Mouse (Mus musculus) lung, postnatal 4 days (tissue): ENCODE measurements around the gene St6galnac4.

Experiments used
- DNase-seq, 2 experiments: peaks; one replicate each; pipeline ENCODE4 v3.0.0; 2021

The St6galnac4 gene

DNA sequence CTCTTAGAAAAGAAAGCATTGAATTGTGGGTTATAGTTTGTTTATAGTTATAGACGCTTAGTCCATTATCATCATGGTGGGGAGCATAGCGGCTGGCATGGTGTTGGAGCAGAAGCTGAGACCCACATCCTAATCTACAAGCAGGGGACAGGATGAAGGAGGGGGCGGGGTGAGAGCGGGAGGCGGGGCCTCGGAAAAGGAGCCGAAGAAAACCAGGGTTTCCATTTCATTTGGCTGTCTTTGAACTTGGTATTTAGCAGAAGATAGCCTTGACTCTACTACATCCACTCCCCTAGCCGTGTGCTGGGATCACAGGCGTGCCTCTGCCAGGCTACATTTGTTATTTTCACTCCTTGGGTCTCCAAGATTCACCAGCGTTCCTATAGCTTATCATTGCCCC lies 17.7 kb downstream of the St6galnac4 start:
- DNase-seq = no peak

DNA sequence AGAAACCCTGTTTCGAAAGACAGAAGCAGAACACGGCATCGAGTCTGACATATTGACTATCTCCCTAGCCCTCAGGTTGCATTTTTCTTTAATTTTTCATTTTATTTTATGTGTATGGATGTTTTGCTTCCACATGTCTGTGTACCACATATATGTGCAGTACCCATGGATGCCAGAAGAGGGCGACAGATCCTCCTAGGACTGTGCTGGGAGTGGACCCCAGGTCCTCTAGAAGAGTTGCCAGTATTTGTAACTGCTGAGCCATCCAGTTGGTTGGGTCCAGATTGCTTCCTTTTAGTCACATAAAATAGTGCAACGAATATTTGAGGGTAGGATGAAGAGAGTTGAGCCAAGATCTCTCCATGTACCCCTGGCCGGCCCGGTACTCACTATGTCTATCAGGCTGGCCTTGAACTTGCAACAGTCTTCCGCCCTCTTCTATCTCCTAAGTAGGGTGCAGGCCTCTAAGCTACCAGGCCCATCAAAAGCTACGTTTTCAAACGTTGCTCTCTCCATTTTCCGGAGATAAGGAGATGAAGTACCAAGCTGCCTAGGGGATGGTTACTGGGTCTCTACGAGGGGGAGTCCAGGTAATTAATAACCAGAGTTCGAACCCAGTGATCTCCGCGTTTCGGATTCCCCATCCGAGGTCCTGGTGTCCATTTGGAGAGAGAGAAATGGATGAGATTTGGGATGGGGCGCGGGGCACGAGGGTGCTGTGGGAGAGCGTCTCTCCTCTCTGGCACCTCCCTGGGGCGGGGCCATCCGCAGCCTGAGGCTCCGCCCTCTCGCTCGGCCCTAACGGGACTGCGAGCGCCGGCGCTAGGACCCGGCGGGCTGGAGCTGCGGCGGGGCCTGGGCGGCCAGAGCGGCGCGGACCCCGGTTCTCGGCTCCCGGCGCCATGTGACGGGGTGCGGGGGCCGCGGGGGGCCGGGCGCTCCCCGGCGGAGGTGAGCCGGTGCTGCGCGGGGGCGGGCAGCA lies 19.6 kb downstream of the St6galnac4 start:
- peak; percentile 90 to 92 for DNase-seq

DNA sequence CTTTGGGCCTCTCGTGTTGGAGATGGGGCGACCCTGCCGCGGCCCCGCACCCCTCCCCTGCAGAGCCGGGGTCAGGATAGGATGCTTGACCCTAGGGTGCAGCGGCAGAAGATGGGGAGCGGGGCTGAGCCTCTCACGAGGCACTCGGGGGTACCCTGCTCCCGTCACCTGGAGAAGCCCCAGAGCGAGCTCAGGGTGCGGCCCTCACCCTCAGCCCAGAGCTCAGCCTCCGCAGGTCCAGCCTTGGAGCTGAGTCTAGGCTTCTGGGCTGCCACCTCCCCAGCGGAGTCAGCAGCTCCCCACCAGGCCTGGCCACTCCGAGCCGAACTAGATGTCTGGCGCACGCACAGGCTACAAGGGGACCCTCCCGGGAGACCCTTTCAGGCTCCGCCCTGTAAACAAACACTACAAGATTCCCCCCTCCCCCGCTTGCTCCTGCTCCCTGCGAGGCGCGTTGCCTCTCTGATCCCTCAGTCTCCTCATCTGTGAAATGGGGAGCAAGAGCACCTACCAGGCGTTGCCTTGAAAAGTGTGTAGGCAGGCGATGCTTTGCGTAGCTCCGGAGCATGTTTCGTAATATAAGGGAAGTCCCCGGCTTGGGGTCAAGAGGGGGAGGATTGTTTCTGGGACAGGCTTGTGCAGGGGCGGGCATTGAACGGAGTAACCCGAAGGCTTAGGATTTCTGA lies 20.5 kb downstream of the St6galnac4 start:
- DNase-seq = peak; percentile 56

DNA sequence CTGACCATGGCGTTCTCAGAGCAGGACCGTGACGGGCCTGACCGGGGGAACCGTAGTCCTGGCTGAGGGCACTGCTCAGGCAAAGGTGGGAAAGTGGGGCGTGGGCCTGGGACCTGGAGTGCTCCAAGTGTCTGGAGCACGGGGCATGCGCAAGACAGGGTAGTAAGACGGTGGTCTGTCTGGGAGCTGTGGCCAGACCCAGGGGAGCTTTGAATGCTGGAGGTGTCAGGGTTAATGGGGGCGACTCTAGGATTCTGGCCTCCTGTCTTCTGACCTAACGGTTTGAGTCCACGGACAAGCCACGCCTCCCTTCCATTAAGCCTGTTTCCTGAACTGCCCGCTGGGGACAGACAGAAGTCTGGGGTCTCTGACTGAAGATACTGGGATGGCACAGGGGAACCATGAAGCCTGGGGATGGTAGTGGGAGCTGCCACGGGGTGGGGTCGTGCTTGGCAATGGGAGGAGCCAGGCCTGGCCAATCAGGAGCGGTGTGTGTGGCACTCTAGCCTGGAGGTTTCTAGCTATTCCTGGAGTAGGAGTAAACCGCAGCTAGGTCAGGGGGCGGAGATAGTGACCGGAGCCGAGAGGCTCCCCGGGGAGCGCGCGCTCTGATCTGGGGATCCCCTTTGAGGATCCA lies 21.4 kb downstream of the St6galnac4 start:
- DNase-seq = peak; percentile 73 to 75

DNA sequence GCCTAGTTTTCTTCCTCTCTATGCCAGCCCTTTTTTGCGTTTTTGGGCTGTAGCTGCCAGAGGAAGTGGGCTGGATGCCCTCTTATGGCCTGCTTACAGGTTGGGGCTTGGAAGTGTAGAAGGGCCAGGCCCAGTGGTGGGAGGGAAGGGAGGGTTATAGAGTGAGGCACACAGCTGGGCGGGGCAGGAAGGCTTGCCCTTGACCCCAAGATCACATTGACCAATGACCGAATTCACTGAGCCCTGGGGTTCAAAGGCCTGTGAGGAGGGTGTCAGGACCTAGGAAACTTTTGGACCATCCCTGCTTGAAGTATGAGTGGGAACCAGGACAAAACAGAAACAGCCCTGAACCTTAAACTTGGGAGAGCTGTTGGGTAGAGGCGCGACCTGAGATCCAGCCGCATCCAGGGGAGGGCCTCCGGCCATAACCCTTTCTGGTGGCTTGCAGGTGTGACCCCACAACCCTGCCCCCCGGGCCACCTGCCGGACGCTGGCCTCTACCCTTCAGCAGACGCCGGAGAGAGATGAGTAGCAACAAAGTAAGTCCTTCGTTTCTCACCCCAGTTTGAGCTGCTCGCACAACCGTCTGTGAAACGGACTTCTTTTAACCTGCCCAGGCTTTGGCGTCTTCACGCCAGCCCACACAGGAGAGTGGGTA lies 22.0 kb downstream of the St6galnac4 start:
- DNase-seq = no peak

DNA sequence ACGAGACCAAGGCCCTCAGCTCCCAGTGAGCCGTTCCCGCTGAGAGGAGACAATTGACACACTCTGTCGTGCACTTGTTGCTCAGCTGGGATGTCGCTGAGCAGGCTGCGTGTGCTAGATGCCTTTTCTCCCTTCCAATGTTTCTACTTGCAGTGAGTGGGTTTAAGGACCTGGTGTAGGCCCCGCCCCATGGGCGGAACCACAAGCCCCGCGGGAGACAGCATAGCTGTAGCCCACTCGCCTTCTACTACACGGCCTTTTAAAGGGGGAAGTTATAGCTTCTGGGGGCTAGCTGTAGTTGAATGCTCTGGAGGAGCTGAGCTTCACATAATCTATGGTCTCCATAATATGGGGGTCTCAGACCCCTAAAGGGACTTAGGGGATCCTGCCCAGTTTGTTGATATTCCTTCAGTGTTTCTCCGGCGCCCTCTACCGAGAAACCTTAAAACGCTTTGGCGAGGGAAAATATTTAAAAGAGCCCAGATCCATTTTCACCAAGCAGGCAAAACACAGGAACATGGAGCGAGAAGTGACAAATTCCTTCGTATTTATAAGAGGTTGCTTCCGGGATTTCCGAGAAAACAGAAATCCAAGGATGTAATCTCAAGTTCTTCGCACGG lies 23.8 kb downstream of the St6galnac4 start:
- DNase-seq = peak; percentile 65 to 75

DNA sequence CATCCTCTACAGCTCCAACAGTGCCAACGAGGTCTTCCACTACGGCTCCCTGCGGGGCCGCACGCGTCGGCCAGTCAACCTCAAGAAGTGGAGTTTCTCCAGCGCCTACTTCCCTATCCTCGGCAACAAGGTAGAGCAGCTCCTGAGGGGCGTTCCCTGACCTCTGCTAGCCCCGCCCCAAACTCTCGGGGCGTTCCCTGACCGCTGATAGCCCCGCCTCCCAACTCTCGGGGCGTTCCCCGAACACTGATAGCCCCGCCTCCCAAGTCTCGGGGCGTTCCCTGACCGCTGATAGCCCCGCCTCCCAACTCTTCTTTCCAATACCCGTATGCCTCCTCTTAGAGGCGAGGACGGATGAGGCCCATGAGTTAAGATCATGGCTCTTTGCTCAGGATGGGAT lies 25.4 kb downstream of the St6galnac4 start:
- DNase-seq = no peak

DNA sequence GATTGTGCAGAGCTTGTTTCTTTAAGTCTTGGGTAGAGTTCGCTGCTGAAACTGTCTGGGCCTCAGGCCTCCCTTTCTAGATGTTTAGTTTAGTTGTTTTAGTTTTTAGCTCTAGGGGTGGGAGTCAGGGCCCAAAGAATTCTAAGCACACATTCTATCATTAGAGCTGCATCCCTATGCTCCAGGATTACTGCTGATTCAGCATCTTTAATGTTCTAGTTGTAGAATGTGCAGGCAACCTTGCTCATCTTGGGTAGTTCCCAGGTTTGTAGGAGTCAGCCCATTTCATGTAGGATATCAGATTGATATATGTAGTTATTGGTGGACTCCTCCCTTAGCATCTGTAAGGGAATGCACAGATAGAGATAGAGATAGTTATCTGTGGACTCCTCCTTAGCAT lies 30.2 kb downstream of the St6galnac4 start:
- no peak for DNase-seq

DNA sequence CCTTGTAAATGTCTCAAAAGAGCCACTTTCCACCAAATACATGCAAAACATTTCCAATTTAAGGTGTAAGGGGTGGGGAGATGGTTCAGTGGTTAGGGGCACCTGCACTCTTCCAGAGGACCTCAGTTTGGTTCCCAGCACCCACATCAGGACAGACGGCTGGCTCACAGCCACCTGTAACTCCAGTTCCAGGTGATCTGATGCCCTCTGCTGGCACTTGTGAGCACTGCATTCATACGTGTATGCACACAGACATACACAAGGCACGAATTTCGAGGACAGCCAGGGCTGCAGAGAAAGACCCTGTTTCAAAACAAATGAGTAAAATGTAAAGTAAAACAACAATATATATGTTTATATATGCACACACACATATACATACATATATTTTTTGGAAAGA lies 30.7 kb downstream of the St6galnac4 start:
- no peak for DNase-seq

DNA sequence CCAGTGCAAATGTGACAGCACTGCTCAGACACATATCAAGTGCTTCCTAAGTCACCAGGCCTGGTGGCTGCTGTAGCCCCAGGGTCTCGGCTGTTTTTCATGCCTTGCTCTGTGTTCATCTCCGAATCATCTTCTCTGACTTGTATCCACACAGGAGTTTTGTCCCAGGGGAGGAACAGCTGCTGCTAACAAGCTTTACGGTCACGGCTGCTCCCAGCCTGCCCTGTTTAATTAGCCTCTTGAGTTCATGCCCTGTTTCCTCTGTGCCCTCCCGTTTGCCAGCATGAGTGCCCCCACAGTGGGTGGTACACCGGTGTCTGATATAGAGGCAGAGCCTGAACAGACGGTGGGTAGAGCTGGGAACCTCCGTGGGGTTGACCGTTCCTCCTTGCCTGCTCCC lies 31.2 kb downstream of the St6galnac4 start:
- DNase-seq = no peak

DNA sequence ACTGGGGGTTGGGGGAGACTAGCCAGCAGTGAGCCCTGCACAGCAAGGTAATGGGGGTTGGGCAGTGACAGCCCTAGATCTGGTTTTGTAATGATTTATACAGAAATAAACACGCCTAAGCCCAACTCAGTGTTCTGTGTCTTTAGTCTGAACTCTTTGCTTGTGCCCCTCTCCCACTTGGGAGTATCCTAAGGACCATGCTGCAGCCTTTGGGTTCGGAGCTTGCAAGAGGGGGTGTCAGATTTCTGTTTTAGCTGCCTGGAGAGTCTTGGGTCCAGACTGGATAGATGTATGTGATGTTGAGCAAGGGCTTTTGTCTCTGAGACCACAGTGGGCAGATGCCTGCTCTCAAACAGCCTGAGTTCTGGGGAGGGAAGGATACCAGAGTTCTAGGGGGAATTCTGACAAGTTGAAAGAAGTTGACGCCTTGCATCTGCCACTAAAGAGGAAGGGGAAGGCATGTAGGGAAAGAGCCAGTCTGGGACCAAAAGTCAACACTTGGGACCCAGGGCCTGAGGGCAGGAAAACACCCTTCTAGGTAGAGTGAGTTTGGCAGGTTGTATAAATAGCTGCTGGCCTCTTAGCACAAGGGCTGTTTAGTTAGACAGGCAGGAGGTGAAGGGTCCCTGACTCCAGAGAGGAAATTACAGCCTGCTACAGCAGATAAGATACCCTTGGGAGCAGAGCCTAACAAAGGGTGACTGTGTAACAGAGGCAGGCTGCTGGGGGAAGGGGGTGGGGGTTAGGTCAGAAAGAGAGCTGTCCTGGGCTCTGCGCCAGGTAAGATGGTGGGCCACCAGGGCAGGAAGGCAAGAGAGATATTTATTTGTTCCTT lies 34.0 kb downstream of the St6galnac4 start:
- DNase-seq = peak; percentile 75 to 86

DNA sequence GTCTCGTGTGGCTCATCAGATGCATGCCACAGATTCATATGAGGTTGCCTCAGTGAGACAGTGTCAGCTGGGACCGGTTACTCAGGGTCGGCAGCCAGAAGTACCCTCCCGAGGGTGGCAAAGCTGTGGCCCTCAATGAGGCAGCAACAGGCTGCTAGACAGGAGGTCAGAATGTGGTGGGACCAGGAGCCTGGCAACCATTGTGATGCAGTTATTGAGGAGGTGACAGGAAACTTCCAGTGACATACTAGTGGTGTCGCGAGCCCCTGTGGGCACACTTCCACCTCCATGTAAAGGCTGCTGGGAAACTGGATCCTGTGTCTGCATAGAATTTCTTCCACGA lies 34.6 kb downstream of the St6galnac4 start, which contains the start of gene Ak1:
TSS of gene Ak1 (plus strand) at position 242 of the 343 bp plus-strand sequence.
- no peak for DNase-seq

DNA sequence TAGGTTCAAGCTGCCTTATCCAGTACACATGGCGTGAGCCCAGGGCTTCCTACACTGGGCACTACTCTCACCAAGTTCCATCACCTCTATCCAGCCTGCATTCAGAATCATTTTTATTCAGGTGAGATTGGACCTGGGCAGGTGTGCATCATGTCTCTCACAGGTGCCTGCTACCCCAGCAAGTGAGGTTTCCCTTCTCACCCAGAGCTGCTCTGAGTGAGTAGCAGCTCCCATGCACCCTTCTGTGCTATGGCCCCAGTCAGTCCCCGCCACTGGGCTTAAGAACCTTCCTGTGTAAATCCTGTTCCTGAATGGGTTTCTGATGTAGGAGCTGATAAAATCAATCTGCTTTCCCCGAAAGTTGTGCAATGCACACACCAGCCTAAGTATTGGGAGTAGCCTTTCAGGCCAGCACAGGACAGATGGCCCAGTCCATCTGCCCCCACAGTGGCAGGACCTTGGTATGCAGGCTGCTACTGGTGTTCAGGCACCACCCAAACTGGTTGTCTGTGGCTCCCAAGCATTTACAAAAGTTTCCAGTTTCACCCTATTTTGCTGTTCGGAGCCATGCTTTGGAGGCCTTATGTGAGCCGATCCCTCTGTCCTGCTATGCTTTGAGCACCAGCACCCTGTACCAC lies 37.3 kb downstream of the St6galnac4 start:
- DNase-seq = no peak

DNA sequence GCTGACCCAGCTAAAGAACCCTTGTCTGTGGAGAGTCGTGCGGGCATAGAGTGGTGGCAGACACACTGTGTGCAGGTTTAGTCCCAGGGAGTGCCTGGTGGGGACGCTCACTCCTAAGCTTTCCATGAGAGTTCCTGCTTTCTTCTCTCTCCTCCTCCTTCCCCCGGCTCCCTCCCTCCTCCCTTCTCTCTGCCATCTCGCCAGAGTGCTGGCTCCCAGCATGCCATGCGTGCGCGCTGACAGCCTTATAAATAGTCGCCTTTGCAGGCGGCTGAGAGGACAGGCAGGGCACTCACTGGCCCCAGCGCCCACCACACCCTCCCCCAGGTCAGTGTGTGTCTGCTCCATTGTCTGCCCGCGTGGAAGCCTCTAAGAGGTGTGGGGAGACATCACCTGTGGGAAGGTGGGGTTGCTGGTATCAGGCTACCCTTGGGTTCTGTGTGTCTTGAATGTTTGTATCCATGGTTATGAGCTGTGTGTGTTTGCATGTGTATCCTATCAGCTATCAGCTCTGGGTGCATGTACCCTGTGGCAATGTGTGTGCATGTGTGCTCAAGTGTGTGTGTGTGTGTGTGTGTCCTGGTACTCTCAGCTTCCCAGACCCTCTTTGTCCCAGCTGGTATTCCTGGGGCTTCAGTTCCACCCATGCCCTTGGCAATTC lies 38.4 kb downstream of the St6galnac4 start:
- DNase-seq = peak; percentile 79 to 86

DNA sequence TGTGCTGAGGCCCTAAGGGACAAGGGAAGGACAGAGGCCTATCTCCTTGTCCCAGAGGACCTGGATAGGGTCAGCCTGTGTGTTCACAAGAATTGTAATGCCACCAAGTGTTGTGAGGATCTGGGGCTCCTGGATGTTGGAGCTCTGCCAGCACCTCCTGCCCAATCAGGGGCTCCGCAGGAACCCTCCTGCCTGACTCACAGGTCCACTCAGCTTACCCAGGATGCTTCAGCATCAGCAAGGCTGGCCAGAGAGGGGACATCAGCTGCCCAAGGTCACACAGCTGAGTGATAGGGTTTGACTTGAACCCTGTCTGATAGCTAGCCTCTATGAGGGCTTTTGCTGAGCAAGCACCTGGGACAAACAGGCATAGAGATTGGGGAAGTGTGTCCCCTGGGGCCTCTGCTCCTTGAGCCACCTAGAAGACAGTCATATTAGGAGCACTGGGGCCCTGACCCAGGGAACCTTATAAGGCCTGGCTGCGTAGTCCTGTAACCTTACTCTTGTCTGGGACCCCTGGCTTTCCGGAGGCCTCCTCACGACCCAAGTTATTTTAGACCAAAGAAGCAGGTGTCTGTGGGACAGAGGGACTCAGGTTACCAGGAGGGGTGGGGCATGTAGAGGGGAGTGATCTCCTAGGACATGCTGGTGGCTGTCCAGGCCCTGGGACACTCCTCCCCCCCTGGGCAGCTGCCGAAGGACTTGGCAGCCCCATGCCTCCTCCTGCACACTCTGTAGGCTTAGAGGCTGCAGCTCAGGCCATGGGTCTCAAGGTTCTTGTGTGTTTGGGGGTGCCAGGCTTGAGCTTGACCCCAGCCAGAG lies 39.2 kb downstream of the St6galnac4 start:
- DNase-seq = peak; percentile 44 to 74

DNA sequence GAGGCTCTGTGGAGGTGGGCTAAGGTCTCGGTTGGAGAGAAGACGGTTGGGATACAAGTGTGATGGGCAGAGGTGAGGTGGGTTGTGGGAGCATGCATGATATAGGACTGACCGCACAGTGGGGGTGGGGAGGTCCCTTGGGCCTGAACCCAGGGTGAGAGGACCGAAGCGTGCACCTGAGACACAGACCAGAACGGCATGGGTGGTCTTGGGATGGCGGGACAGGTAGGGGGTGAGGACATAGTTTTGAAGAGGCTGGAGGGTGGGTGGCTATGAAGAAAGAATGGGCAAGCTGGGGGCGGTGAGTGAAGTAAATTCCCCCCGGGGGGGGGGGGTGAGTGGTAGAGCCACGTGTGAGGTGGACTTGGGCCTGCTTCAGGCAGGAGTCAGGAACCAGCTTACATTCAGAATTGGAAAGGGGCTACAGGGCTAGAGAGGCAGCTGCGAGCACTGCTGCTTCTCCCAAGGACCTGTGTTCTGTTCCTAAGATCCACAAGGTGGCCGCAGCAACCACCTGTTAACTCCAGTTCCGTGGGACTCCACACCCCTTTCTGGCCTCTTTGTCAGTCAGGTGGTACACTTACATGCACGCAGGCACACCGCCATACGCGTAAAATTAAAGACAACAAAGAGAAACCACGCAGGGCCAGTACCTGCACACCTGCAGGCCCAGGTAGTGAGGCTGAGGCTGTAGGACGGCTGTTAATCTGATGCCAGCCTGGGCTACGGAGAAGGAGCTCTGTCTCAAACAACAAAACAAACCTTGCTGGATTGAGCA lies 40.6 kb downstream of the St6galnac4 start:
- peak in 1 of 2 experiments; percentile 41 for DNase-seq

DNA sequence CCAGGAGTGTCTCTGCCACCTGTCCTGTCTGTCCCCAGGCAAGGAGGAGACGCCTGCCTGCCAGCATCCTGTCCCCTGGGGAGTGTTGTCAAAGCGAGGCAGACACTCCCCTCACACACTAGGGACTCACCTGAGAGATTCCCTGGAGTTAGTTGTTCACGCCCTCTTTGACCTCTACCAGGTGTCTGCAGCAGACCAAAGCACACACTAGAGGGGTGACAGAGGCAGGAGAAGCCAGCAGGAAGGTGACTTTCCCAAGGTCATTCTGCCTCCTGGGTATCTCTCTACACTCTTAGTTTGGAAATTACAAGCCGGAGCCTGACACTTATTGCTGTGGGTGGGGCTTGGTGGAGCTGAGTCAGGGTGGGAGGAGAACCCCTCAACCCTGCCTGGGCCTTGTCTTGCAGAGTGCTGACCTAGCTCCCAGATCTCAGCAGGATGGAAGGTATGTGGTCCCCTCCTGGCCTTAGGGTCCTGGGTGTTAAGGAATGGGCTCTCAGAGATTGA lies 41.2 kb downstream of the St6galnac4 start:
- peak in 1 of 2 experiments; percentile 44 for DNase-seq

DNA sequence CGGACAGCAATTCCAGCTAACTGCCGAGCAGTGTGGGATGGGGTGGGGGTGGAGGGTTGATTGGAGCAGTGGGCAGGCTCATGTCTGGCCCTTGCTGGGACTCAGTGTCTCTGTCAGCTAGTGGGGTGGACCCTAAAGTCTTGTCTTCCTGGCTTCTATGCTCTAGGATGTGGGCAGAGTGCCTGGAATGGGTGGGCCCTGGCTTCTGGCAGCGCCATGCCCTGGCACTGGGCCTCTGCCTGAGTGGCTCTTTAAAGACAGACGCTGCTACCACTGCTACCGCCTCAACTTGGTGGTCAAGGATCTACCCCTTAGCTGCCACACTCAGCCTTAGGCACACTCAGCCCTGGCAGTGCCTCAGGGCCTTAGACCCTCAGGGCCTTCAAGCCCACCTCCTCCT lies 41.8 kb downstream of the St6galnac4 start:
- DNase-seq = peak; percentile 87 to 91
